Mouse (Mus musculus) C2C12 (cell line): ENCODE data around the gene Klre1.

Source experiments
- CEBPB ChIP-seq: IDR thresholded peaks from one replicate; pipeline ENCODE4 v1.6.1; 2011; ENCODE audit warnings: low read depth, mild to moderate bottlenecking, control low read depth, moderate library complexity
- CTCF ChIP-seq: IDR thresholded peaks from one replicate; pipeline ENCODE4 v1.5.1; 2011; ENCODE audit not compliant: control insufficient read depth, insufficient read depth, insufficient read length
- MAX ChIP-seq: IDR thresholded peaks from one replicate; pipeline ENCODE4 v1.6.1; 2011; ENCODE audit warnings: mild to moderate bottlenecking, control low read depth
- MYOG ChIP-seq: IDR thresholded peaks from one replicate; pipeline ENCODE4 v1.6.1; 2011; ENCODE audit not compliant: control insufficient read depth, insufficient read length; ENCODE audit errors: extremely low read depth
- USF1 ChIP-seq: IDR thresholded peaks from one replicate; pipeline ENCODE4 v1.6.1; 2011; ENCODE audit warnings: low read depth, mild to moderate bottlenecking, control low read depth, moderate library complexity

DNA sequence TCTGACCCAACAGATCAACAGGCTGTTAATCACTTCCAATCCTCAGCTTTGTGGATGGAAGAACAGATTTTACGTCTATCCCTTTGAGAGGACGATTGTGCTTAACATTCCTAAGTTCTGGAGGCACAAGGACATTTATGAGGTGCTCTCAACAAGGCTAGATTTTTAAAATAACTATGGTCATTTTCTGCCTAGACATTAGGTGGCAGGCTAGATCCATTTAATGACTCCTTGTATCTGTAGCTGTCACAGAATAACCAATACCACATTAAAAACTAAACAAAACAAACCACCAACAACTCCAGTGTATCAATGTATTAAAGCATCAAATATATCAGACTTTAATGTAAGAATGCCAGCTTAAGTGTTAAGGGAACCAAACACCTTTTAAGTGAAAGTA, 2.4 kb upstream of the Klre1 start:
- TF ChIP-seq MYOG (no peak), USF1 (no peak), CTCF (no peak), MAX (no peak), CEBPB (no peak)
